Mouse (Mus musculus) spleen, adult 2 months (tissue): ENCODE measurements at regions not wholly inside any gene's neighbourhood (a gene's known extent, or its start where the extent isn't known, plus 50 kb on each side); places are given as distances from the start of the nearest gene placed in this dataset.

Experiments
- CTCF ChIP-seq: fragments of 200-500 bp; IDR thresholded peaks from 2 replicates; pipeline ENCODE4 v1.5.1; 2011; ENCODE audit warnings: mild to moderate bottlenecking, inconsistent platforms; ENCODE audit not compliant: insufficient read depth, insufficient read length, insufficient replicate concordance; ENCODE audit errors: extremely low read depth
- POLR2A ChIP-seq: fragments of 200-500 bp; IDR thresholded peaks from 2 replicates; pipeline ENCODE4 v1.6.1; 2011; ENCODE audit warnings: low read depth, low read length, inconsistent platforms

DNA sequence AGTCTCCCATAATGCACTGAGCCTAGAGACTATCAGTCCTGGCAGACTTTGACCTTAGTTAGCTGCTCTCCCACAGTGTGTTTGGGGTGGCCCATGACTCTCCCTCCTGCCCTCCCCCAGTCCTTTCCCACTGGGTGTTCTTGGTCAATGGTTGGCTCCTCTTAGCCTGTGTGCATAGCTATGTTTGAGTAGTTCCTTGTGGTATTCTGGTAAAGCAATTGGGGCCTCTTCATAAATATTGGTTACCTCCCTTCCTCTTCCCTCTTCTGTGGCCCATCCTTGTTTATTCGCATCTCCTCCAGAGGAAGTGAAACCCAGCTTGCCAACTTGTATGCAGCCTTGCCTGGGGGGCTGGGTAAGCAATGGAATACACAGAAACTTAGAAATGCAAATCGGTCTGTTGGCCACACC, 74.0 kb downstream of the Zfp706 start:
- no peak for TF ChIP-seq POLR2A
- no peak for TF ChIP-seq CTCF
